In genomic region chr5:125002969-125003872, GRCm38 (mm10) we compare ENCODE assay signal across 8 mouse cellular contexts. TPM values are rescaled to one million over a fixed set of nuclear protein-coding genes. Genes with fewer than 3 reads are reported as not detected.
A peak's percentile ranks its signal among the peaks of the same experiment; 100 is the strongest.
DNase-seq lines count a peak whose midpoint lies in the region; ATAC-seq and TF ChIP-seq lines count a peak whose summit lies in the region.

TSS of gene Rflna (plus strand) at chr5:125003221.

- H3K4me2 ChIP-seq in embryonic facial prominence, embryonic 14.5 days (ENCODE audit: low read depth, low read length), result peak within 1 kb of the TSS; percentile 78
- H3K4me2 ChIP-seq in hindbrain, postnatal 0 days (ENCODE audit: low read depth, low read length), result peak within 1 kb of the TSS; percentile 52
- peak within 1 kb of the TSS; percentile 80 for H3K4me2 ChIP-seq in lung, embryonic 14.5 days
- peak within 1 kb of the TSS; percentile 69 for H3K4me2 ChIP-seq in stomach, embryonic 14.5 days (replicated peaks; ENCODE audit: low read depth, low read length)

- H3K9me3 ChIP-seq in embryonic facial prominence, embryonic 14.5 days (ENCODE audit: control insufficient read depth, low read length), result no peaks in the 10 kb centered on the region
- no peaks in the 10 kb centered on the region for H3K9me3 ChIP-seq in hindbrain, postnatal 0 days (ENCODE audit: low read length)
- H3K9me3 ChIP-seq in lung, embryonic 14.5 days (ENCODE audit: low read depth, low read length), result no peaks in the 10 kb centered on the region
- no peaks in the 10 kb centered on the region for H3K9me3 ChIP-seq in stomach, embryonic 14.5 days (ENCODE audit: control insufficient read depth, low read depth, low read length)

- no peaks in the 10 kb centered on the region for H3K4me1 ChIP-seq in kidney, adult 2 months (ENCODE audit: control insufficient read depth, insufficient read depth, low read length)
- H3K4me1 ChIP-seq in embryonic facial prominence, embryonic 14.5 days (ENCODE audit: control insufficient read depth, insufficient read depth, low read length), result peaks cover 30% of the 10 kb centered on the region
- H3K4me1 ChIP-seq in hindbrain, postnatal 0 days (ENCODE audit: insufficient read depth, low read length), result peaks cover 6% of the 10 kb centered on the region; the same call in 1 of the 2 replicates
- peaks cover 19% of the 10 kb centered on the region for H3K4me1 ChIP-seq in lung, embryonic 14.5 days (ENCODE audit: insufficient read depth)
- H3K4me1 ChIP-seq in stomach, embryonic 14.5 days (ENCODE audit: control insufficient read depth, insufficient read depth, low read length), result peaks cover 28% of the 10 kb centered on the region

- no peak for TF ChIP-seq POLR2A in kidney, adult 2 months (IDR thresholded peaks at IDR 0.05; ENCODE audit: low read depth, low read length)

- 0 out of 2 replicates have a peak, but pooled peaks cover 2% of the 10 kb centered on the region for H3K27me3 ChIP-seq in kidney, adult 2 months (replicated peaks; ENCODE audit: control insufficient read depth, insufficient read depth, low read length)
- H3K27me3 ChIP-seq in embryonic facial prominence, embryonic 14.5 days (replicated peaks; ENCODE audit: control insufficient read depth, insufficient read depth, low read length), result peaks cover 6% of the 10 kb centered on the region
- H3K27me3 ChIP-seq in hindbrain, postnatal 0 days (ENCODE audit: insufficient read depth, low read length), result no peaks in the 10 kb centered on the region; the same call in 1 of the 2 replicates
- H3K27me3 ChIP-seq in lung, embryonic 14.5 days (ENCODE audit: insufficient read depth, low read length), result 0 out of 2 replicates have a peak, but pooled peaks cover 3% of the 10 kb centered on the region
- H3K27me3 ChIP-seq in stomach, embryonic 14.5 days (ENCODE audit: control insufficient read depth, insufficient read depth, low read length), result no peaks in the 10 kb centered on the region

- intact Hi-C loops in left cerebral cortex, postnatal 14 days (cut with DNase I), result no loop called here

- DNase-seq in kidney, adult 2 months, result peak; percentile 58
- DNase-seq in kidney, adult 8-10 months, result no peak
- DNase-seq in embryonic facial prominence, embryonic 14.5 days (ENCODE audit: low spot score), result peak; percentile 85
- DNase-seq in hindbrain, postnatal 0 days (ENCODE audit: low spot score), result peak; percentile 59
- DNase-seq in lung, embryonic 14.5 days, result peak; percentile 77
- DNase-seq in left cerebral cortex, postnatal 14 days (ENCODE audit: low spot score in 2 of 2), result no peak
- no peak for DNase-seq in thymus, adult 18-20 months

- H3K4me3 ChIP-seq in kidney, adult 2 months (ENCODE audit: insufficient read depth, low read depth, low read length), result peak within 1 kb of the TSS; percentile 55
- peak within 1 kb of the TSS; percentile 50 for H3K4me3 ChIP-seq in embryonic facial prominence, embryonic 14.5 days (ENCODE audit: low read depth, low read length)
- peak within 1 kb of the TSS; percentile 32 for H3K4me3 ChIP-seq in hindbrain, postnatal 0 days (ENCODE audit: low read length)
- H3K4me3 ChIP-seq in lung, embryonic 14.5 days (ENCODE audit: low read depth, low read length), result peak within 1 kb of the TSS; percentile 47
- H3K4me3 ChIP-seq in stomach, embryonic 14.5 days (ENCODE audit: low read depth, low read length), result peak within 1 kb of the TSS; percentile 37

- WGBS in kidney, adult 2 months, result 5% methylated on average over 41 of the region's 41 CpGs
- 5% methylated on average over 15 of the region's 41 CpGs for WGBS in embryonic facial prominence, embryonic 14.5 days
- WGBS in hindbrain, postnatal 0 days, result 3% methylated on average over 38 of the region's 41 CpGs
- 2% methylated on average over 39 of the region's 41 CpGs for WGBS in lung, embryonic 14.5 days
- 3% methylated on average over 40 of the region's 41 CpGs for WGBS in stomach, embryonic 14.5 days

- H3K9ac ChIP-seq in embryonic facial prominence, embryonic 14.5 days (ENCODE audit: low read depth, low read length), result peak within 1 kb of the TSS; percentile 68
- H3K9ac ChIP-seq in hindbrain, postnatal 0 days (replicated peaks; ENCODE audit: low read length), result peak within 1 kb of the TSS; percentile 41
- H3K9ac ChIP-seq in lung, embryonic 14.5 days, result peak within 1 kb of the TSS; percentile 43
- H3K9ac ChIP-seq in stomach, embryonic 14.5 days (replicated peaks; ENCODE audit: low read depth, low read length), result peak within 1 kb of the TSS; percentile 33; the same call in 1 of the 2 replicates

- no peak within 1 kb of the TSS for H3K27ac ChIP-seq in kidney, adult 2 months (ENCODE audit: insufficient read depth, low read depth, low read length)
- H3K27ac ChIP-seq in embryonic facial prominence, embryonic 14.5 days (replicated peaks; ENCODE audit: low read depth, low read length), result no peak within 1 kb of the TSS; the same call in 1 of the 2 replicates
- H3K27ac ChIP-seq in hindbrain, postnatal 0 days, result no peak within 1 kb of the TSS
- no peak within 1 kb of the TSS for H3K27ac ChIP-seq in lung, embryonic 14.5 days (ENCODE audit: low read depth)
- H3K27ac ChIP-seq in stomach, embryonic 14.5 days (ENCODE audit: low read length), result no peak within 1 kb of the TSS

- H3K36me3 ChIP-seq in kidney, adult 2 months (ENCODE audit: control insufficient read depth, insufficient read depth, low read length), result no peaks in the 10 kb centered on the region
- no peaks in the 10 kb centered on the region for H3K36me3 ChIP-seq in embryonic facial prominence, embryonic 14.5 days (ENCODE audit: control insufficient read depth, insufficient read depth, low read length)
- no peaks in the 10 kb centered on the region for H3K36me3 ChIP-seq in hindbrain, postnatal 0 days (ENCODE audit: insufficient read depth, low read length)
- H3K36me3 ChIP-seq in lung, embryonic 14.5 days (ENCODE audit: insufficient read depth), result no peaks in the 10 kb centered on the region
- H3K36me3 ChIP-seq in stomach, embryonic 14.5 days (ENCODE audit: control insufficient read depth, insufficient read depth, low read length), result no peaks in the 10 kb centered on the region

- ATAC-seq in embryonic facial prominence, embryonic 14.5 days (ENCODE audit: low read depth), result peak; percentile 60
- peak; percentile 34; the same call in 1 of the 2 replicates for ATAC-seq in hindbrain, postnatal 0 days
- ATAC-seq in lung, embryonic 14.5 days (ENCODE audit: insufficient read depth), result peak; percentile 69
- peak; percentile 76 for ATAC-seq in stomach, embryonic 14.5 days (ENCODE audit: insufficient number of reproducible peaks, insufficient read depth, low FRiP score, low read depth)

- no peak for TF ChIP-seq CTCF in kidney, adult 2 months (conservative IDR thresholded peaks at IDR 0.05; ENCODE audit: insufficient read depth, insufficient read length, low read depth, low read length)
- TF ChIP-seq CTCF in hindbrain, postnatal 0 days (IDR thresholded peaks at IDR 0.05; ENCODE audit: low read depth), result no peak
- no peak for TF ChIP-seq CTCF in lung, embryonic 14.5 days (IDR thresholded peaks at IDR 0.05; ENCODE audit: low read depth)

RNA-seq across cellular contexts. Expression of gene Rflna, which starts in this region (rescaled TPM):
- 7.9 and 11.3 TPM in 2 replicates for polyA plus RNA-seq in kidney, adult 2 months (2012; rRNA removed)
- 19.3 and 29.0 TPM in 2 replicates for polyA plus RNA-seq in embryonic facial prominence, embryonic 14.5 days (2014; fragmentation: Nextera tagmentation; extraction: Ambion mirVana)
- total RNA-seq in hindbrain, postnatal 0 days (2014; rRNA removed), result 9.8 and 14.2 TPM in 2 replicates
- 7.4 and 7.5 TPM in 2 replicates for polyA plus RNA-seq in hindbrain, postnatal 0 days (2015; fragmentation: Nextera tagmentation; extraction: Ambion mirVana)
- polyA plus RNA-seq in lung, embryonic 14.5 days (2014; fragmentation: Nextera tagmentation; extraction: Ambion mirVana), result 7.4 and 9.3 TPM in 2 replicates
- polyA plus RNA-seq in stomach, embryonic 14.5 days (2014; fragmentation: Nextera tagmentation; extraction: Ambion mirVana), result 3.7 and 5.0 TPM in 2 replicates
- total RNA-seq in left cerebral cortex, postnatal 14 days (2021), result 1 to 10 TPM; 1.7 to 2.2 TPM

Comparison
In these comparisons a context has a peak if more than half of its experiments do, and no peak if none do; other contexts are left out.
1. DNase-seq: peak in kidney, adult 2 months (single experiment), embryonic facial prominence, embryonic 14.5 days (single experiment), hindbrain, postnatal 0 days (single experiment) and lung, embryonic 14.5 days (single experiment); none in kidney, adult 8-10 months (0 of 2), left cerebral cortex, postnatal 14 days (0 of 2) and thymus, adult 18-20 months (0 of 2).
2. Peak in every context shown above with its lines, with median percentiles within 50 percentile points of each other: H3K4me3 ChIP-seq, ATAC-seq, H3K4me2 ChIP-seq and H3K9ac ChIP-seq.